21 mouse cellular contexts compared by ENCODE assay signal in the genomic region with DNA sequence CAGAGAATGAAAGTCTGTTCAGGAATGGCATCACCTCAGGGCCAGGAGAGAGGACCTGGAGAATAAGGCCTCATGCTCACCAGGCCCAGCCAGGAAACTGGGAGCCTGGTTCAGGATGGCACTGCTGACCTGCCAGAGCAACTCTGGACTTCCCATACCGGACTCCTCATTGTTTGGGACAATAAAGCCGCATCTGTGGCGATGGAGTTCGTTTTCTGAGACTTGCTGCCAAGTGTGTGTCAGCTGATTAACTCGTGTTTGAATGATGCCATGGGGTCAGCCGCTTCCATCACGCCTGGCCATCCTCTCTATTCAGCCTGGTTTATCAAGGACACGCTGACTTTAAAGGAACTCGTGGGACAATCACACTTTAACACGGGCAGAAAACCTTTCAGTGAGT. TPM values are rescaled to one million over a fixed set of nuclear protein-coding genes. Genes with fewer than 3 reads are reported as not detected.
DNase-seq lines count a peak whose midpoint lies in the region; ATAC-seq and TF ChIP-seq lines count a peak whose summit lies in the region.
"Had no signal": no experiment of that assay in that cellular context is flagged by ENCODE, and none has a peak within 500 bp of the region (broad histone marks: within the 10 kb centered on the region; RNA-seq: fewer than 3 reads in every experiment).

No protein-coding gene starts in this region.

- H3K27me3 ChIP-seq in lung, embryonic 14.5 days (ENCODE audit: insufficient read depth, low read length), result no peaks in the 10 kb centered on the region
- no peaks in the 10 kb centered on the region for H3K27me3 ChIP-seq in lung, postnatal 0 days (replicated peaks; ENCODE audit: insufficient read depth, low read length)
- H3K27me3 ChIP-seq: heart, embryonic 15.5 days; neural tube, embryonic 15.5 days had no signal

- no peak overlapping the region for H3K4me2 ChIP-seq in lung, embryonic 14.5 days
- H3K4me2 ChIP-seq in lung, postnatal 0 days (replicated peaks; ENCODE audit: low read depth, low read length), result no peak overlapping the region
- H3K4me2 ChIP-seq: heart, embryonic 15.5 days; neural tube, embryonic 15.5 days had no signal

- 69% methylated on average over 10 of the region's 10 CpGs for WGBS in lung, embryonic 14.5 days
- WGBS in lung, postnatal 0 days, result 59% methylated on average over 10 of the region's 10 CpGs

- no peak for ATAC-seq in lung, embryonic 14.5 days (ENCODE audit: insufficient read depth)
- ATAC-seq in lung, postnatal 0 days, result no peak
- ATAC-seq: CD4-positive, CD25-positive, alpha-beta regulatory T cell, adult 4 months; forebrain, postnatal 0 days; hindbrain, postnatal 0 days; liver, postnatal 0 days; midbrain, embryonic 16.5 days had no signal

- peak; percentile 51 for DNase-seq in adrenal gland, adult 2 months
- DNase-seq in adrenal gland, adult 8-10 months, result no peak
- peak; percentile 27 for DNase-seq in kidney, postnatal 14 days
- DNase-seq in kidney, postnatal 4 days, result no peak
- DNase-seq in lung, embryonic 14.5 days, result peak; percentile 15
- DNase-seq in lung, postnatal 0 days (ENCODE audit: low spot score), result no peak
- peak; percentile 17 for DNase-seq in layer of hippocampus, adult 9-10 months (ENCODE audit: low spot score)
- DNase-seq in adipocyte (ENCODE audit: low spot score), result no peak
- DNase-seq: forebrain, postnatal 0 days; gastrocnemius, postnatal 14 days; kidney, adult 18-20 months; liver; liver, postnatal 0 days; right cerebral cortex, postnatal 4 days had no signal

- H3K4me3 ChIP-seq in lung, embryonic 14.5 days (ENCODE audit: low read depth, low read length), result no peak overlapping the region
- H3K4me3 ChIP-seq in lung, postnatal 0 days (ENCODE audit: low read depth, low read length), result no peak overlapping the region
- H3K4me3 ChIP-seq: forebrain, embryonic 10.5 days; heart, embryonic 15.5 days; neural tube, embryonic 15.5 days had no signal

- TF ChIP-seq CTCF in lung, embryonic 14.5 days (IDR thresholded peaks at IDR 0.05; ENCODE audit: low read depth), result no peak
- no peak for TF ChIP-seq CTCF in lung, postnatal 0 days (IDR thresholded peaks at IDR 0.05)

- H3K9me3 ChIP-seq in lung, embryonic 14.5 days (ENCODE audit: low read depth, low read length), result 0 out of 2 replicates have a peak, but pooled peaks cover 5% of the 10 kb centered on the region
- H3K9me3 ChIP-seq in lung, postnatal 0 days (ENCODE audit: low read length), result no peaks in the 10 kb centered on the region
- H3K9me3 ChIP-seq: heart, embryonic 15.5 days; neural tube, embryonic 15.5 days had no signal

- no peak overlapping the region for H3K27ac ChIP-seq in lung, embryonic 14.5 days (ENCODE audit: low read depth)
- H3K27ac ChIP-seq in lung, postnatal 0 days (ENCODE audit: low read length), result no peak overlapping the region
- H3K27ac ChIP-seq: forebrain, embryonic 10.5 days; heart, embryonic 15.5 days; hindbrain, postnatal 0 days; kidney, postnatal 0 days; neural tube, embryonic 15.5 days had no signal

- no peaks in the 10 kb centered on the region for H3K4me1 ChIP-seq in lung, embryonic 14.5 days (ENCODE audit: insufficient read depth)
- H3K4me1 ChIP-seq in lung, postnatal 0 days (ENCODE audit: insufficient read depth, low read depth, low read length), result no peaks in the 10 kb centered on the region
- H3K4me1 ChIP-seq: heart, embryonic 15.5 days; neural tube, embryonic 15.5 days had no signal

- H3K9ac ChIP-seq in lung, embryonic 14.5 days, result no peak overlapping the region
- H3K9ac ChIP-seq in lung, postnatal 0 days (replicated peaks; ENCODE audit: low read depth), result no peak overlapping the region
- H3K9ac ChIP-seq: forebrain, postnatal 0 days; heart, embryonic 15.5 days; liver, postnatal 0 days; neural tube, embryonic 15.5 days had no signal

- H3K36me3 ChIP-seq in lung, embryonic 14.5 days (ENCODE audit: insufficient read depth), result peaks cover 13% of the 10 kb centered on the region; the same call in 1 of the 2 replicates
- no peaks in the 10 kb centered on the region for H3K36me3 ChIP-seq in lung, postnatal 0 days (ENCODE audit: insufficient read depth, low read length)

- TF ChIP-seq EP300 in lung, postnatal 0 days (IDR thresholded peaks at IDR 0.05), result no peak

RNA-seq across cellular contexts. Expression of a gene that starts 14.8 kb away (rescaled TPM):
- total RNA-seq in adrenal gland, adult 2 months (2021), result 100 to 1,000 TPM in 1 of 2 experiments, 10 to 100 TPM in 1; 63.7 to 101 TPM
- polyA plus RNA-seq in adrenal gland, adult 2 months (2012; rRNA removed), result 76.4 and 110 TPM in 2 replicates
- total RNA-seq in adrenal gland, adult 8-10 months (2022), result 10 to 100 TPM; 71.2 to 80.5 (median 77.9) TPM
- 242 and 260 TPM in 2 replicates for polyA plus RNA-seq in lung, embryonic 14.5 days (2014; fragmentation: Nextera tagmentation; extraction: Ambion mirVana)
- polyA plus RNA-seq in lung, postnatal 0 days (2015; fragmentation: Nextera tagmentation; extraction: Ambion mirVana), result 160 and 168 TPM in 2 replicates

Comparison
In these comparisons a context has a peak if more than half of its experiments do, and no peak if none do; other contexts are left out.
1. DNase-seq: peak in adrenal gland, adult 2 months (single experiment), kidney, postnatal 14 days (single experiment), lung, embryonic 14.5 days (single experiment) and layer of hippocampus, adult 9-10 months (single experiment); none in adrenal gland, adult 8-10 months (single experiment), kidney, postnatal 4 days (0 of 2), lung, postnatal 0 days (single experiment) and adipocyte (single experiment).